Mouse (Mus musculus) lung, embryonic 14.5 days (tissue): ENCODE results near the gene Ldhal6b. TPM values are rescaled to one million over a fixed set of nuclear protein-coding genes. Genes with fewer than 3 reads are reported as not detected.
"Not testable (repeated sequence)": the region's sequence is repeated elsewhere in the genome, so short reads cannot be mapped to it uniquely, and the experiment has no call there.

ENCODE experiments used
- ATAC-seq: fragments of 200-750 bp; cut with Nextera tagmentation; 2 replicates; pipeline ENCODE4 v1.8.0; 2017; ENCODE audit warnings: mild to moderate bottlenecking, moderate TSS enrichment, moderate library complexity; ENCODE audit not compliant: insufficient read depth
- DNase-seq: peaks from one replicate; pipeline ENCODE4 v3.0.0-alpha.2; 2015
- H3K27ac ChIP-seq: fragments of 300-500 bp; sonication (generic); 2 replicates; pipeline ENCODE4 v1.5.1; 2014; ENCODE audit warnings: low read depth, mild to moderate bottlenecking, moderate library complexity
- H3K27me3 ChIP-seq: fragments of 300-500 bp; sonication (generic); 2 replicates; pipeline ENCODE4 v1.6.1; 2014; ENCODE audit warnings: low read length, control low read depth; ENCODE audit not compliant: insufficient read depth
- H3K36me3 ChIP-seq: fragments of 300-500 bp; sonication (generic); 2 replicates; pipeline ENCODE4 v1.6.1; 2014; ENCODE audit warnings: control low read depth; ENCODE audit not compliant: insufficient read depth
- H3K4me1 ChIP-seq: fragments of 300-500 bp; sonication (generic); 2 replicates; pipeline ENCODE4 v1.6.1; 2014; ENCODE audit warnings: antibody characterized with exemption, control low read depth; ENCODE audit not compliant: insufficient read depth
- H3K4me2 ChIP-seq: fragments of 300-500 bp; sonication (generic); 2 replicates; pipeline ENCODE4 v1.6.1; 2014; ENCODE audit warnings: mild to moderate bottlenecking
- H3K4me3 ChIP-seq: fragments of 300-500 bp; sonication (generic); 2 replicates; pipeline ENCODE4 v1.5.1; 2014; ENCODE audit warnings: low read depth, low read length
- H3K9ac ChIP-seq: fragments of 300-500 bp; sonication (generic); 2 replicates; pipeline ENCODE4 v1.6.1; 2014
- H3K9me3 ChIP-seq: fragments of 300-500 bp; sonication (generic); 2 replicates; pipeline ENCODE4 v1.6.1; 2016; ENCODE audit warnings: low read depth, low read length, control low read depth
- CTCF ChIP-seq: IDR thresholded peaks from 2 replicates; pipeline ENCODE4 v1.5.1; 2016; ENCODE audit warnings: antibody characterized with exemption, low read depth
- WGBS: fragments of 180-500 bp; shearing (Covaris S2); extraction: QIAGEN DNeasy Blood & Tissue Kit; methylation state at CpG from one replicate; pipeline ENCODE4 v1.1.7; 2014; 5-methylcytosine and 5-hydroxymethylcytosine counted together
- polyA plus RNA-seq: library from polyadenylated mRNA; unstranded; fragments of >200 nt; fragmentation: Nextera tagmentation; extraction: Ambion mirVana; gene quantifications from 2 replicates; pipeline ENCODE4 v1.2.1, GENCODE M21; 2014

Gene Ldhal6b
- not detected in 2 replicates for polyA plus RNA-seq

- Histone ChIP-seq H3K36me3 (peaks cover 26% of the 10 kb centered on the region), H3K4me3 (no peak within 1 kb of the TSS), H3K9me3 (no peaks in the 10 kb centered on the region), H3K4me2 (no peak within 1 kb of the TSS), H3K27me3 (no peaks in the 10 kb centered on the region), H3K4me1 (no peaks in the 10 kb centered on the region), H3K9ac (no peak within 1 kb of the TSS), H3K27ac (no peak within 1 kb of the TSS)
- DNase-seq, result no peak
- no peak for ATAC-seq
- TF ChIP-seq CTCF, result no peak
- 94% methylated on average over 11 of the region's 11 CpGs for WGBS
These were observed at the start of gene Ldhal6b for GRCm38 (mm10) chr17:5418545-5418944. Gene Ldhal6b, minus strand, starts transcription at chr17:5418767.

DNA sequence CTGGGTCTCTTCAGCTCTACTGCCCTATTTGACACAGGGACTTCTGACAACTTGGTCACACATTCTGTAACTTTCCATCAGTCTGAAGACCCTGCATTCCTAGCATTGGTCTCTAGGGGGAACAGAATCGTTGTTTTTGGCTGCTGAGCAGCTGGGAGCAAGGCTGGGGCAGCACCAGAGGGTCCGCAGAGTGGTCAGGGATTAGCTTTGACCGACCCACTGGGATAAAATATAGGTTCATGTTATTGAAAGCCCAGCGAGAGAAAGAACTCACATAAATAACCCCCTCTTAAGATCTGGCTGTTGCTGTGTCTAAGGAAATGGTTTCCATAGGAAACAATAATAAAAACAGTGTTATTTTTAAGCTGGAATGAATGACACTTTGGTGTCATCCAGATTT, 48.6 kb upstream of the Ldhal6b start:
- Histone ChIP-seq H3K36me3 (no peaks in the 10 kb centered on the region), H3K4me3 (no peak overlapping the region), H3K4me1 (no peaks in the 10 kb centered on the region), H3K9me3 (no peaks in the 10 kb centered on the region), H3K9ac (no peak overlapping the region), H3K27ac (no peak overlapping the region), H3K27me3 (no peaks in the 10 kb centered on the region), H3K4me2 (no peak overlapping the region)
- DNase-seq (peak; percentile 21), ATAC-seq (no peak)
- 38% methylated on average over 4 of the region's 4 CpGs for WGBS
- TF ChIP-seq CTCF, result no peak

- ATAC-seq, result no peak
- Histone ChIP-seq H3K9ac (no peak overlapping the region), H3K9me3 (no peaks in the 10 kb centered on the region), H3K4me3 (no peak overlapping the region), H3K4me2 (no peak overlapping the region), H3K4me1 (no peaks in the 10 kb centered on the region), H3K27ac (no peak overlapping the region), H3K36me3 (no peaks in the 10 kb centered on the region), H3K27me3 (no peaks in the 10 kb centered on the region)
- 79% methylated on average over 8 of the region's 8 CpGs for WGBS
- DNase-seq, result no peak
- no peak for TF ChIP-seq CTCF
These were observed 48.2 kb upstream of the Ldhal6b start for GRCm38 (mm10) chr17:5466736-5467135.

- peak; percentile 47; the same call in 1 of the 2 replicates for ATAC-seq
- Histone ChIP-seq H3K9ac (no peak overlapping the region), H3K4me3 (no peak overlapping the region), H3K36me3 (no peaks in the 10 kb centered on the region), H3K4me2 (no peak overlapping the region), H3K27me3 (no peaks in the 10 kb centered on the region), H3K27ac (no peak overlapping the region), H3K4me1 (no peaks in the 10 kb centered on the region), H3K9me3 (no peaks in the 10 kb centered on the region)
- TF ChIP-seq CTCF, result no peak
- peak; percentile 3 for DNase-seq
- WGBS, result 73% methylated on average over 2 of the region's 2 CpGs
These were observed 45.3 kb upstream of the Ldhal6b start for GRCm38 (mm10) chr17:5463912-5464311.

GRCm38 (mm10) chr17:5453657-5454056, 35.1 kb upstream of the Ldhal6b start:
- H3K27me3 ChIP-seq, result no peaks in the 10 kb centered on the region
- no peak overlapping the region for H3K4me3 ChIP-seq
- H3K9ac ChIP-seq, result no peak overlapping the region
- no peak overlapping the region for H3K4me2 ChIP-seq
- DNase-seq, result no peak
- H3K36me3 ChIP-seq, result no peaks in the 10 kb centered on the region
- no peak for ATAC-seq
- H3K4me1 ChIP-seq, result no peaks in the 10 kb centered on the region
- no peak overlapping the region for H3K27ac ChIP-seq
- TF ChIP-seq CTCF, result no peak
- WGBS, result 63% methylated on average over 4 of the region's 4 CpGs
- no peaks in the 10 kb centered on the region for H3K9me3 ChIP-seq

- H3K9ac ChIP-seq, result no peak overlapping the region
- H3K4me2 ChIP-seq, result no peak overlapping the region
- WGBS, result 24% methylated on average over 5 of the region's 5 CpGs
- ATAC-seq, result no peak
- H3K36me3 ChIP-seq, result no peaks in the 10 kb centered on the region
- TF ChIP-seq CTCF, result no peak
- no peaks in the 10 kb centered on the region for H3K27me3 ChIP-seq
- DNase-seq, result peak; percentile 67
- H3K27ac ChIP-seq, result no peak overlapping the region
- no peaks in the 10 kb centered on the region for H3K4me1 ChIP-seq
- no peak overlapping the region for H3K4me3 ChIP-seq
- no peaks in the 10 kb centered on the region for H3K9me3 ChIP-seq
These were observed 25.2 kb upstream of the Ldhal6b start for GRCm38 (mm10) chr17:5443751-5444150.

DNA sequence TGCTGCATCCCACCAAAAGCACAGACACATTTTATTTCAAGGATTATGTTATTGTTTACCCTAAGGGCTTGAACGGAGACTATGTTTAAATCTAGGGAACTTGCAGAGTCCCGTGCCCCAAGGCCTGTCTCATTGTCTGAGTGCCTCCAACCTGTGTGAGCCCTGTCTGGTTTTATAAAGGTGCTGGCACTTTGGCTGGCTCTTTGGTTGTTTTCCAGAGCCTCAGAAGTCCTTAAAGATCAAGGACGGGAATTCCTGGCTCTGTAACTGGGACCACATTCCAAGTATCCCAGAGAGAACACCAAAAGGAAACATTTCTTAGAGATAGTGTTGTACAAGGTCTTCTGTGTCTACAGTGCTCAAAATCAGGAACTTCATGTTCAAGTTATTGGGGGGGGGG, 24.7 kb upstream of the Ldhal6b start:
- no peak overlapping the region for H3K4me2 ChIP-seq
- H3K9ac ChIP-seq, result no peak overlapping the region
- H3K4me1 ChIP-seq, result no peaks in the 10 kb centered on the region
- no peak overlapping the region for H3K4me3 ChIP-seq
- no peak overlapping the region for H3K27ac ChIP-seq
- DNase-seq (peak; percentile 10), ATAC-seq (no peak)
- no peak for TF ChIP-seq CTCF
- no peaks in the 10 kb centered on the region for H3K27me3 ChIP-seq
- no peaks in the 10 kb centered on the region for H3K36me3 ChIP-seq
- H3K9me3 ChIP-seq, result no peaks in the 10 kb centered on the region
- 44% methylated on average over 3 of the region's 3 CpGs for WGBS

DNA sequence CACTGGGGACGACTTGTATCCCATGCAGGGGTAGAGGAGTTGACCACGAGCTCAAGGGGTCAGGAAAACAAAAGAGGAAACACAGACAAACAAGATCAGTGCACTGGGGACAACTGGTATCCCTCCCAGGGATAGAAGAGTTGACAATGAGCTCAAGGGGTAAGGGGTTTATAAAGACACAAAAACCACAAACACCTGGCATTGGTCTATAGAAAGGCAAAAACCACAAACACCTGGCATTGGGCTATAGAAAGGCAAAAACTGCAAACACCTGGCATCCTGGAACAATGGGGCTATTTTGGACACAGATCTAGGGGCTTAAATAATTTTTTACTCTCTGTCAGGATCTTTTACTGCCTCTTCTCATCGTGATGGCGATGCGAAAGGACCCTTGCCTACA, 23.8 kb upstream of the Ldhal6b start:
- H3K4me3 ChIP-seq, H3K4me1 ChIP-seq, H3K36me3 ChIP-seq, ATAC-seq, H3K27me3 ChIP-seq, H3K27ac ChIP-seq, H3K9ac ChIP-seq, H3K4me2 ChIP-seq, DNase-seq, H3K9me3 ChIP-seq: not testable (repeated sequence)
- WGBS, result 73% methylated on average over 5 of the region's 5 CpGs
